Mouse (Mus musculus) urinary bladder, postnatal 14 days (tissue): ENCODE measurements at regions not wholly inside any gene's neighbourhood (a gene's known extent, or its start where the extent isn't known, plus 50 kb on each side); places are given as distances from the start of the nearest gene placed in this dataset.

Experiments
- DNase-seq: peaks from one replicate; pipeline ENCODE4 v3.0.0; 2021; ENCODE audit warnings: low spot score

DNA sequence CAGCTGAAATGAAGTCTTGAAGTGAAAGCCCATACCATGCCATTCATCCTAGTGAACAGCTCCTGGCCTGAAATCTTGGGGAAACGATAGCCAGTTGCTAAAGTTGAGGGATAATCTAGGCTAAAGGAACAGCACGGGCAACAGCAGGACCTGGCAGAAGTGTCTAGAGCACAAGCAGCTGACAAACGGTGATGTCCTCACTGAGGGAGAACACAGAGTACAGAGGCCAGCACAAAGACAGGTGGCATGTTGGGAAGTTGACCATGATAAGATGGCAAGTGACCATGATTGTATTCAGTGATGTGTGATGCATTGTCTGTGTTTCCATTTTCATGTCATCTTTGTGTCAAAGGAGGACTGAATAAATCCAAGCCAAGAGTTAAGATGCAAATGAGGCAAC is 212.4 kb upstream of the Ntm start:
- DNase-seq = no peak

DNA sequence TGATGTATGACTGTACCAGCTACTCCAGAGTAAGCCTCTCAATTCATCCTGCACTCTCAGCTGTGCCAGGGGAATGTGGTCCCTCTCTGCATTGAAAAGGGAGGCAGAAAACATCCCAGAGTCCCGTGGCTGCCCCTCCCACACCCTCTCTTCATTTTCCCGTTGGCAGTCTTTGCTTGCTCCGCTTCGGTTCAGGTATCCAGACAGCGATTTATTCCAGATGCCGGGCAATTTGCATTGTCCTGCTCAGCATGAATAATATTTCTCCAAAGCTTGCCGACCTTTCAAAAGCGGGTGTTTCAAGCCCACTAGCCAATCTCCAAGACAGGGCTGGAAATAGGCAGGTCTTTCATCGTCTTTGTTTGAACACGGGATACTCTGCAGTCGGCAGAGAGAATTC is 220.5 kb upstream of the Ntm start:
- no peak for DNase-seq

DNA sequence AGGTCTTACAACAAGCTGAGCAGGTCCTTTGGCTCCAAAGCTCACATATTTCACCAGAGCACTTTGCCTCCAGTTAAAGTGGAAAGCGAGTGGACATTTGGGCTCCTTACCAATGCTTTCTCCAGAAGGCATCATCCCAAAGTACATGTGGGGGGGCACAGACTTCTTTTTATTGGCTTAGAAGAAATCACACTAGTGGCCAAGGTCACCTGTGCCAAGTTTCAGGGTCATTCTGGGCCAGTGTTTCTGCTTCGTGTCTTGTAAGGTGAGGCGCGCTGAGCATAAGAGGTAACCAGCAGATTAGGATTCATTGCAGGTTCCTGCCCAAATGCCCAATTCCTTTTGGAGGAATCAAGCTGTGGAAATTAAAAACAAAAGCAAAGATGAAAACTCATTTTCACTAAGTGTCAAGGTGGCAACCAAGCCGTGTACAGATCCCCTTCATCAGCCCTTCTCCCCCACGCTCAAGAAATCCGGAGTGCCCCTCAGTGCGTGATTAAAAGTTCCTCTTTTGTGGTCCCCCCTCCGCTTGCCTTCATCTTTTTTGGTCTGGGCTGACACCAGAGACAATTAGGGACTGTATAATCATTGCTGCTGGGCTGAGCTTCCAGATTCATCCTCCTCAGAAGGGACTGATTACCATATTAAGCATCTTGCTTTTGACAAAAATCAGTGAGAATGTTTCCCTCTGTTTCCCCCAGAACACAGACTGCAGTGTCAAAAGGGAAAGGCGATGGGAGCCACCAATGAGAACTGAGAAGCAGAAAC is 222.2 kb upstream of the Ntm start:
- no peak for DNase-seq

DNA sequence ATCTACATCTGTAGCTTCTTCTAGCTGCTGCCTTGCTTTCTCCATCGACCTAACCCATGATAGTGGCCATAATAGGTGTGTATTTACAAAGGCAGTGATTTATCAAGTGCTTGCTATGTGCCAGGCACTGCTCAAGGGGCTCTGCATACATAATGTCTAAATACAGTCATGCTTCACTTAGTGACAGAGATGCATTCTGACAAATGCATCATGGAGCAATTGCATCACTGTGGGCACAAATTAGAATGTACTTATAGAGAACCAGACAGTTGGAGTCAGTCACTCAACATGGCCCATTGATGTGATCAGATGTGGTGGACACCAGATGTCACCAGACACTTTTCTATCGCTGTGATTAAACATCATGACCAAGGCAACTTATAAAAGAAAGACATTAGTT is 223.3 kb upstream of the Ntm start:
- DNase-seq = no peak

DNA sequence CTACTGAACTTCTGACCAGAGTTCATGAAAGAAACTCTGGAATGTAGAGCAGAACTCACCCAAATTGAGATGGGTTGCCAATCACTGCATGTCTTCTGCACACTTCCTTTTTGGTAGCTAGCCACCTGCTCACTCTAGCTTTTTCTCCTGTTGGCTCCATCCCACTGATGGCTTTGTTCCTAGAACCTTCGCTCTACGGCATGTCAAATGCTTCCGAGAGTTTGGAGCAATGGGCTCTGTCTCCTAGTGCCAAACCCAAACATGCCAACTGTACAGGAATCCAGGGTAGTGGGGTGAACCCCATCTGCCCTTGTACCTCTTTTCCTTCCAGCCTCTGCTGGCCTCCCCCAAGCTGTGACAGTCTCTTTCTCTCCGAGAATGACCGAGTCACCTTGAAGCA is 227.1 kb upstream of the Ntm start:
- no peak for DNase-seq

DNA sequence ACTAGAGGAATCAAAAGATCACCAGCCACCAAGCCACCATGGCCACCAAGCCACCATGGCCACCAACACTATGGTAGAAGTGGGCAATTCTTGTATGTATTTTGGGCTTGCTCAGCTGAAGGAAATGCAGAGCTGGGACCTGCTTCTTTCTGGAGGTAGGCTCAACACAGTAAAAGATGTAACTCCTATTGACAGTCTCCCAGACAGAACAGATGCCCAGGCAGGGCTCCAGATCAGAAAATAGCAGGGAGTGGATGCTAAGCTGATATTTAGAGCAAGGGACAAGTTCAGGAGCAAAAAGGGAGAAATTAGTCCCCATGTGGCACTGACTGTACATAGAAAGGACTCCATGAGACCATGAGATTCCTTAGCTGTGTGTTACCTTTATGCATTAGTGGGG is 228.2 kb upstream of the Ntm start:
- no peak for DNase-seq

DNA sequence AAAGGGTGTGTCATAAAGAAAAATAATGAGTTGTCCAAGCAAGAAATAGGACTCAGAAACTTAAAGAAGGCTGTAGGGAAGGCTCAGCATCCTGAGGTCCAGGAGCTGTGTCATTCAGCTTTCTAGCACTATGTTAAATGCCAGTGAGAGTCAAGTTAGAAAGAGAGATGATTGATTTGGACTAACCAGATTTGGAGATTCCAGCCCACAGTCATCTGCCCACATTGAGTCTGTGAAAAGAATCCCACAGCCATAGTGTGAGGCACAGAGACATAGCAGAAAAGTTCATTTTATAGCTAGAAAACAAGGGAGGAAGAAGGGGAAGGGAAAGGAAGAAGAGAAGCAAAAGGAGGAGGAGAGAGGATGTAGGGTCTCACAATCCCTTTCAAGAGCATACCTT is 229.0 kb upstream of the Ntm start:
- DNase-seq = no peak

DNA sequence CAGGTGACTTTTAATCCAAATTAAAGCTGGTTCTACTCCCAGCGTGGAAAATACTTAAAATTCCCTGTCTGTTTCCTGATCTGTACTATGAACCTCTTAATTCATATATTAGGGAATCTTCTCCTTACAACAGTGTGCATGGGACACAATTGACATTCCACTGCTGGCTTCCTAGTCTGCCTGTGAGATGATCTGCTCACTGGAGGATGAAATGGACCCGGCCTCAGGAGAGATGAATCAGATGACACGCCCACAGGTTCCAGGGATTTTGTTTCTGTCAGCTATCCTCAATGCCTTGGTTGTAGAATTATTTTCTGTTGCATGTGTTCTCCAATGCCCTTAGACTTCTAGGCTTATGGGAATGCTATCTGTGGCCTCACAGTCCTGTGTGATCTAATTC is 231.9 kb upstream of the Ntm start:
- no peak for DNase-seq

DNA sequence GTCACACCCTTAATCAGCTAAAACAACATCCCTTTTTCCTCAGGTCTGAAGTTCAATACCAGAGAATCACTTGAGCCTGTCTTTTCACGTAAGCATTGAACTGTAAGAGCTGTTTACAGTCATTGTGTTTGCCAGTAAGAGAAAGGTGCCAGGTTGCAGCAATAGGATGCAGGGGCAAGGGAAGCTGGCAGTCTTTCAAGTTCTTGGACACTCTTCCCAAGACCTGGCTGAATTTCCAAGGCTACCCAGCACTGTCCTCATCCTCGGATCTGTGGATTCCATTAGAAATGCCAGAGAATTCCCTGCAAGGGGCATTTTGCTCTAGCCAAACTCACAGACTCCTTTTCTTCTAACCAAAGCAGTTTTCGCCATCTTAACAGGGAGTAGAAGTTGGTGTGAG is 224.5 kb upstream of the Snx19 start:
- no peak for DNase-seq

DNA sequence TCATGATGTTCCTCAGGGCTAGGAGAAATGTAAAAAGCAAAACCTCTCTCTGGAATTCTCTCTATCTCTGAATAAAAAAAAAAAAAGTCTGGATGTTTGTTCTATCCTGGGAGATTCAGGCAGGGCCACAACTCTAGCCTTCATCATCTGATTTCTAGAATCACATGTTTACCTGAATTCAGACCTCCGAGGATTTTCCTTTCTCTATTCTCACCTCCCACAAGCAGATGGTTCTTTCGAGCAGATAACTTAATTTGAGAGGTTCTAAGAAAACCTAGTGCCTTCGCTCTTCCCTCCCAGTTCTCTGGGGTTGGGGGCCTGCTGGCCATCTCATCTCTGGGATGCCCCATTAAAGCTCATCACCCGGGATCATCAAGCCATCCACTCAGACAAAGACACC is 219.3 kb upstream of the Snx19 start:
- DNase-seq = no peak

DNA sequence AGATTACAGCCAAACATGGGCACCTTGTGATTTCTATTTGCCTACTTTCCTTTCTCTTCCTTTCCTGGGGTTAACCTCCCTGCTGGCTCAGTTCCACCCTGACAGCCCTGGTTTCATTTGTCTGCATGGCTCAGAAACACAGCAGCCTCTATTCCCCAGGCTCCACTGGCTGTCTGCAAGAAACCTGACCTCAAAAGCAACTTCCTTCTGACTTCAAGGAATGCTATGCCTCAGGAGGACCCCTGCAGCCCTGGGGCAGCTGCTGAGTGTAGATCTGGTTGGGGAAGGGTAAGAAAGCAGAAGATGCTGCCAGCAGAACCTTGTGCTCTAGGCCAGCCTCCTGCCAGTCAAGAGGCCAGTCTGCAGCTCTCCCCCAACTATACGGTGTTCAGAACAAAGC is 217.1 kb upstream of the Snx19 start:
- no peak for DNase-seq

DNA sequence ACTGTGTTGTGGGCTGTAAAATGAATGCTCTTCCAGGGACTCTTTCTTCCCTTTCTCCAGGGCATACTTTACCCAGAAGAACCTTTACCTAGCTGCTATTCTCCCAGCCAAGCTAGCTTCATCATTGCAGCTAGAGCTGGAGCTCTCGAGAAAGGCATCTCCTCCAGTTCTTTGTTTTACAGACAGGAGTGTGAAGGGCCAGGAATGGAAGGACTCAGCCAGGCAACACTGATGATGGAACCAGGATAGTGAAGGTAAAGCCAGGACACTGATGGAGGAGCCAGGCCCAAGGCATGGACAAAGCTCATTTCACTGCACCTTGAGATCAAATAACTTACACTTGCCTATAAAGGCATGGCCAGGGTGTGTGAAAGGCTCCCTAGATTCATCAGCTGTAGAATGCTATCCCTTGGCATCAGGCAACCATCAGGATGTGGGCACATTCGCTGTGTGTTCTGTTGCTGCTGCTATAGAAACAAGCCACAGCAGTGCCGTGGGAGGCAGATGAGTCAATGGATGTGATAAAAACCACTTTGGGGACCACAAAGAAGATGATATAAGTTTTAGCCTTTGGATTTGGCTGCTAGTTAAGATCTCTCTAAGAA is 214.3 kb upstream of the Snx19 start:
- DNase-seq = no peak

DNA sequence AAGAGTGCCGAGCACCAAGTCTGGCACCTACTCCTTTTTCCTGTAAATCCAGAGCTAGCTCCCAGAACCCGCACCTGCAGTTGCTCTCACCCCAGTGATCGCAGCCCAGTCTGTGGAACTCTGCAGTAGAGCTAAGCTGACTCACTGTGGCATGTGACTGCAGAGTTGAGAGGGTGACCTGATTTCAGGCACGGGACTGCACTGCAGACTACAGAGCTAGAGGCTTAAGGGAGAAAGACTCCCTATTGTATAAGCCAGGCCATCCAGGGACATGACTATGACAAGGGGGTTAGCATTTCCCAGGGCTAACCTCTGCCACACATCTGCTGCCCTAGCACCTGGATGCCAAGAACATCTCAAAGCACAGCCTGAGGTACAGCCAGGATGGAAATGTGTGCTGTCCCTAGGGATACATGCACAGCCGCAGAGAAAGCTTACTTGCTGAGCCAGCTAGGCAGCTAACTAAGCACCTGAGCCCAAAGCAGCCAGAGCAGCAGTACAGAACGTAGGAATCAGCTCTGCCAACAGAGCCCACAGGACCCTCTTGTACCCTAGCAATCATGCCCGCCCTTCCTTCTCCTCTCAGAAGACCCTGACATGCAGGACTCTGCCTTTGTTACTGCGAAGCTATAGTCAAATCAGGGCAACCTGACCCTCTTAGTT is 192.3 kb upstream of the Snx19 start:
- DNase-seq = no peak

DNA sequence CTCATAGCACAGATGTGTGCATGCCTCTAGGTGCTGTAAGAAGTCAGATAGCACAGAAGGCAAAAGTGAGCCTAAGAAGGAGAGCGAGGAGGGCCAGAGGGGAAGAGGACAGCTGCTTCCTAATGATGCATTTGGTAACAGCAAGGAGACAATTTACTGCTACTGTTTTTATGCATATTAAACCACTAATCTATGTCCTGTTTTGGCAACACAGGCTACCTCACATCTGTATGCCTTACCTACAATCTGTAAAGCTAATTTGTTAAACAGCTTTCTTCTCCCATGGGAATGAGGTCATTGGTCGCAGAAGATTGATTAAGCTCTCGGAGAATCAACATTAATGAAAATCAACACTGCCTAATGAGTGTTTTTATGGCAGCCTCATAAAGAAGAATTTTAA is 191.1 kb upstream of the Snx19 start:
- DNase-seq = no peak

DNA sequence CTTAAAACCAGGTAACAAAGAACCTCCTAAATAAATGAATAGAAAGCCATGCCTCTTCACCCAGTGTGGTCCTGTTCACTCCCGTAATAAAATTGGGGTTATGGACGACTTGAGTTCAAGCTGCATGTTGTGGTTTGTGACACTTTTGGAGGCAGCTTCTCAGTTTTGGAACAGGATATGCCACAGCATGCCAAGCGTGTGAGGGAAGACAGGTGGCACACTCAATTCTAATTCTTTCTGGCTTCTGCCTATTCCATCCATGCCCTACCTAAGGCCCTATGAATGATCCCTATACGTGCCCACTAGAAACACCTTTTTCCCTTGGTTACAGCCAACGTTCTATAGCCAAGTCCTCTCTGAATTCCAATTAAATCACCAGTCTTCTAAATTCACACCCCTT is 184.8 kb upstream of the Snx19 start:
- DNase-seq = no peak

DNA sequence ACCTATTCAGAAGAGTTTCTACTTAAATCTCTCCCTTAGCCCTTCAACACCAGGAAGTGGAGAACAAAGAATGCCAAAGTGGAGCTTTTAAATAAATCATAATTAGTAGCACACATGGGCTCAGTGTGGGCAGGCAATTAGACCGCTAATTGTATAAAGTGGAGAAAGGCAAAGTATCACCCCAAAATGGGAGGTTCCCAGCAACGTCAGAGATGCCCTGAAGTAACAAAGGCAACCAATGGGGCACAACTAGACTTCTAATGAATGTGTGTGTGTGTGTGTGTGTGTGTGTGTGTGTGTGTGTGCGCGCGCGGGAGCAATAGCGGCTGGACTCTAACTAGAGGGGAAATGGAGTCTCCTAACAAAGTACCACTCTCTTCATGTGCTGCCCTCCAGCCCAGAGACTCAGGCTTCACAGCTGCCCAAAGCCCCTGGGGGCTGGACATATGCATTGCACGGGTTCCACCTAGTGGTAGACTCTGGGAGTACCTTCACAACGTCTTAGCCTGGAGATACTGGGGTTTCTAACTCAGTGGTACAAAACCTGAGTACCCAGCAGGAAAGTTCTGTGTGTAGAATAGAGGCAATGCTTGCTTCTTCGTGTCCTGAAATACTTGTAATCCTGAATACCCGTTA is 162.3 kb upstream of the Snx19 start:
- peak; percentile 53 for DNase-seq

DNA sequence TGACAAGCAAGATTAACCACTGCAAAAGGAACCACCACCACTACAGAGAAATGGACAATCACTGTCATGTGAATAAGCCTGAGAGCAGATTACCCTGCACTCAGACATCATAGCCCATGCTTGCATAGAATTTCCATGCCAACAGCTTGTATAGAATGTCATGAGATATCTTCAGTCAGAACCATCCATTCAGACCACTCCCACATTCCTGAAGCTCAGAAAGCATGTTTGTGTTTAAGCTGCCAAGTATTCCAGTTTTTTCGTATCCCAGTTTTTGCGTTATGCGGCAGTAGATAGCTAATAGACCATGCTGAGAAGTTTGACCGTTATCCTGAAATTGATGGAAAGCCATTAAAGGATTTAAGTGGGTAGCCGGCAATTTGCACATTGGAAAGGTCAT is 155.8 kb upstream of the Snx19 start:
- no peak for DNase-seq

DNA sequence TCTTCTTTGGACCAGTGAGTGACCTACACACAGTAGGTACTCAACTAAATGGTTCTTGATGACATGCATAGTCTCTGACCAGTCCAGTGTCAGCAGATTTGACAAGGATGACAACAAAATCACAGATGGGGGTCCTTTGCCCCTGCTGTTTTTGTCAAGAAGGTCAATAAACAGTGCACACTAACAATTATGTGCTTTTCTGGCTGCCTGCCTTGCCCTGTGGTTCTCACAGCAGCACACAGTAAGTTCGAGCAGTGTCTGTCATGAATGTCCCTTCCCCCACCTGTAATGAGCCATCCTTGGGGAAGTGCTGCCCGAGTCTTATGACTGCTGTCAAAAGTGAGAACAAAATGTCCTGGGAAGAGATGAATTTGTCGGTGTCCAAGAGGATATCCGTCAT is 153.1 kb upstream of the Snx19 start:
- DNase-seq = no peak

DNA sequence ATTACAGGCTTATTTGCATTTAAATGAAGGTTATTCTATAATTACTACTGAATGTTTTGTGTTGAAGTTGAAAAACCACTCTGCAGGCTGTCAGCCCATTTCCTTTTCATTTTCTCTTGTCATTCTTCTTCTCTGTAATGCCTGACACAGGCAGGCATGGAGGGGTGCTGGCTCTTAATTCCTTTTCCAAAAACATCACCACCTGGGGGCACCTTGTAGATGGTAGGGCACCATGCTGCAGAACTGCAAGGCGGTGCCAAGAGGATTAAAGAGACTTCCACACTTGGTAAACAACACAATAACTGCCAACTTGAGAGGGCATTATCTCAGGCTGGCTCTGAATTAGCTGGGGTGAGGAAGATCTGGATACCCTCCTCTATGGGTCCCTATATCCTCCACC is 148.7 kb upstream of the Snx19 start:
- no peak for DNase-seq

DNA sequence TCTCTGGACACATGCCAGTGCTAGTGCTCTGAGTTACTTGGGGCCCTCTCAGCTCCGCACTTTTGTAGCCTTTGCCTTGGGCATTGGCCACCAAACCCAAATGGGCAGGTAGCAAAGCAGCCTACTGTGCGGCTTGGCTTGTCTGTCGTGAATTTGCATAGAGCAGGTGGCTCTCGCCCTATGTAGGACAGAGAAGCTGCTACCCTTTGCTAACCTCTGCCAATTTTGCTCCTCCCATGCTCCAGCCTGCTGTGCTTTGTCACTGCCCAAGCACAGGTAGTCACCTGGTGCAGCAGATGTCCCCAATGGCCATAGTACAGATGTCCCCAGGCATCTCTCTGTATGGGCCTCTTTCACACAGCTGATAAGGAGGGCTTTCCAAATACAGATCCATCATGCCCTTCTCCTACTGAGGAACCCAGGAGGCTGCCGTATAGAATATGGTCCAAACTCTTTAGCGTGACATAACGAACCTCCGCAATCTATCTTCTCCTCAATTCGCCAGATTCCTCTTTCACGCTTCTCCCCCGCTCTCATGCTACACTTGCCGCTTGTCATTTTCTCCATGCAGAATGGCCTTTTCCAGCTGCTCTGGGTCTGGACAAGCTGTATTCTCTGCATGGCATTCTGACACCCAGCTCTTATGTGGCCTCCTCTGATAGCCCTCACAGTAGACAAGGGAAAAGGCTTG is 143.7 kb upstream of the Snx19 start:
- no peak for DNase-seq

DNA sequence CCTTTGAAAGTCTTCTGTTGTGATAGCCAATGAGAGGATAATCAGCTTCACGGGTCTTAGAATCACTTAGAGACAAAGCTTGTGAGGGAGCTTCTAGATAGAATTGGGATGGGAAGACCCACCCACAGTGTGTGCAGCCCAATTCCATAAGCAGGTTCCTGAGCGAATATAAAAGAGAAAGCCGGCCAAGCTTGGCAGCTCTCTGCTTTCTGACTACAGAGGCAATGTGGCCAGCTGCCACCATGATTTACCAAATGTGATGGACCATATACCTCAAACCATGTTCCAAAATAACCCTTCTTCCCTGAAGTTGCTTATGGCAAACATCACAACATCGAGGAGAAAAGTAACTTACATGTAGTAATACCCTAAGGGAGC is 143.1 kb upstream of the Snx19 start:
- DNase-seq = no peak

DNA sequence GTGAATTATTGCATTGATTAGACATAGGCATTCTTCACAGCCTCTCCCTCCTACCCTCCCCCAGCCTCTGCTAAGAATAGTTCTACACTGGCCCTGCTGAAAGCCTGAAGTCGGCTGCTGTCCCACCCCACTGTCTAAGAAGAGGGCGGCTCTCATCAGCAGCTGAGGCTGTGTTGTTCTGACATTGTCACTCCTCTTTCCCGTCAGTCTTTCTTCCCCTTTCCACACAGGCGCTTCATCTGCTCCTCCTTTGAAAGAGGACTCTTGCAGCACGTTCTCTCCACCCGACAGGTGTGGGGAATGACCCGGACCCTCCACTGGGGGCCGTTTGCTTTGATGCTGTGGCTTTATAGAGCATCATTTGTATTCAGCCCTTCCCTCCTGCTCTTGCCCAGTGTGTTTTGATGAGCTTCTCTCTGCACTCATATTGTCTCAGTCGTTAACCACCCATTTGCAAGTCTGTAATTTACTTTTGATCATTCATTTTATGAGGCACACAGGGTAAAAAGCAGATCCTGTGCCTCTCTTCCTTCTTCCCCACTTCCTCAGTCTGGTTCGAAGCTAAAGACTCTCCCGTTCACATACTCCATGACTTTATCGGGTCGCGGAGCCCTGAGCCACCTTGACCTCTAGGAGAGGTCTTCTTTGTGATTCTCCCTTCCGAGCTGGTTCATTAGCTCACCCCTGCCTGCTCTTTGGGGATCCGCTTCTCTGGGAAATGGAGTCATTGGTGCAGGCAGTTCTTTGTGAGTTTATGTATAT is 142.2 kb upstream of the Snx19 start:
- no peak for DNase-seq
